9 mouse cellular contexts compared by ENCODE assay signal in the genomic region with DNA sequence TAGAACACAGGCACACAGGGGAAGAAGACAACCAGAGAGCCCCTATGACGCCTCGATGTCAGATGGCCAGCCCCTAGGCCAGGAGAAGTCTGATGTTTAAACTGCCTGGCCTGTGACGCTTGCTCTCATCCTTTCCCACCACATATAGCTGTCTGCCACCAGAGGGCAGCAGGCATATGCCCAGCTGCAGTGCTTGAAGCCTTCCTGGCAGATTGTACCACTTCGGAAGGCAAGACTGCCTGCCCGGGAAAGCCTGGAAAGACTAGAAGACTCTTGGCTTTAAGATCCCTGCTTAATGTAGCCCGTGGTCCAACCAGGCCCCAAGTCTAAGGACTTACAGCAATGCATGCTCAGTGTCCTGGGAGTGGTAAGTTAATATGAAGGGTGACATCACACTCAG. TPM values are rescaled to one million over a fixed set of nuclear protein-coding genes. Genes with fewer than 3 reads are reported as not detected.
DNase-seq lines count a peak whose midpoint lies in the region; ATAC-seq and TF ChIP-seq lines count a peak whose summit lies in the region.
"Had no signal": no experiment of that assay in that cellular context is flagged by ENCODE, and none has a peak within 500 bp of the region (broad histone marks: within the 10 kb centered on the region; RNA-seq: fewer than 3 reads in every experiment).

No protein-coding gene starts in this region.

- no peaks in the 10 kb centered on the region for H3K36me3 ChIP-seq in ES-Bruce4 (ENCODE audit: control insufficient read depth, insufficient read depth, low read length, poor library complexity, severe bottlenecking)
- H3K36me3 ChIP-seq in forebrain, embryonic 15.5 days, result no peaks in the 10 kb centered on the region
- no peaks in the 10 kb centered on the region for H3K36me3 ChIP-seq in thymus, adult 2 months (ENCODE audit: control insufficient read depth, insufficient read depth, low read length)

- H3K9me3 ChIP-seq in ES-Bruce4 (replicated peaks; ENCODE audit: control insufficient read depth, insufficient read depth, low read length, poor library complexity, severe bottlenecking), result no peaks in the 10 kb centered on the region
- no peaks in the 10 kb centered on the region for H3K9me3 ChIP-seq in forebrain, embryonic 15.5 days

- WGBS in forebrain, embryonic 15.5 days, result 8% methylated on average over 6 of the region's 6 CpGs
- 0% methylated on average over 6 of the region's 6 CpGs for WGBS in lung, adult 2 months
- 4% methylated on average over 6 of the region's 6 CpGs for WGBS in olfactory bulb, adult 2 months
- WGBS in thymus, adult 2 months, result 8% methylated on average over 6 of the region's 6 CpGs

- H3K4me3 ChIP-seq in ES-Bruce4 (ENCODE audit: low read depth, low read length), result no peak overlapping the region
- no peak overlapping the region for H3K4me3 ChIP-seq in forebrain, embryonic 15.5 days
- peak overlapping the region; percentile 39 for H3K4me3 ChIP-seq in lung, adult 2 months (replicated peaks; ENCODE audit: extremely low read depth, low read depth, low read length)
- H3K4me3 ChIP-seq in olfactory bulb, adult 2 months (ENCODE audit: insufficient read depth, low read depth, low read length), result no peak overlapping the region
- no peak overlapping the region for H3K4me3 ChIP-seq in thymus, adult 2 months (ENCODE audit: control insufficient read depth, insufficient read depth, low read length)

- ATAC-seq in forebrain, embryonic 15.5 days (replicated peaks), result peak; percentile 80

- H3K9ac ChIP-seq in ES-Bruce4 (ENCODE audit: low read depth, poor library complexity, severe bottlenecking), result no peak overlapping the region
- no peak overlapping the region for H3K9ac ChIP-seq in forebrain, embryonic 15.5 days (replicated peaks)

- H3K27me3 ChIP-seq in ES-Bruce4 (ENCODE audit: control insufficient read depth, insufficient read depth, low read length, poor library complexity, severe bottlenecking), result no peaks in the 10 kb centered on the region
- H3K27me3 ChIP-seq in forebrain, embryonic 15.5 days, result peaks cover 7% of the 10 kb centered on the region; the same call in 1 of the 2 replicates
- H3K27me3 ChIP-seq in thymus, adult 2 months (ENCODE audit: control insufficient read depth, insufficient read depth, low read length), result no peaks in the 10 kb centered on the region; the same call in 1 of the 2 replicates

- peak; percentile 38 for DNase-seq in c-Kit-positive CD71-positive TER-119-positive erythroid progenitor cells, embryonic 14.5 days (ENCODE audit: low spot score)
- peak; percentile 65 for DNase-seq in heart, postnatal 25 days (ENCODE audit: low spot score)
- DNase-seq in layer of hippocampus, adult 18-20 months (ENCODE audit: low spot score in 2 of 2), result peak; percentile 72 to 86
- peak; percentile 79 for DNase-seq in lung, adult 2 months
- DNase-seq in thymus, adult 2 months, result peak; percentile 42

- H3K4me2 ChIP-seq in forebrain, embryonic 15.5 days (replicated peaks), result no peak overlapping the region

- no peak for TF ChIP-seq EP300 in ES-Bruce4 (IDR thresholded peaks at IDR 0.05; ENCODE audit: insufficient read depth, low read depth, low read length)

- TF ChIP-seq CTCF in ES-Bruce4 (IDR thresholded peaks at IDR 0.05; ENCODE audit: low read depth, low read length), result peak; percentile 97
- TF ChIP-seq CTCF in lung, adult 2 months (IDR thresholded peaks at IDR 0.05; ENCODE audit: insufficient read depth, low read length), result peak; percentile 98
- peak; percentile 88 for TF ChIP-seq CTCF in olfactory bulb, adult 2 months (IDR thresholded peaks at IDR 0.05; ENCODE audit: insufficient read depth, low read depth, low read length)
- TF ChIP-seq CTCF in thymus, adult 2 months (IDR thresholded peaks at IDR 0.05; ENCODE audit: borderline replicate concordance, control insufficient read depth, extremely low read depth, insufficient read depth, low read length, poor library complexity), result peak; percentile 87

- no peak overlapping the region for H3K27ac ChIP-seq in ES-Bruce4 (ENCODE audit: insufficient read depth, low read length)
- no peak overlapping the region for H3K27ac ChIP-seq in forebrain, embryonic 15.5 days (replicated peaks)
- no peak overlapping the region for H3K27ac ChIP-seq in olfactory bulb, adult 2 months (ENCODE audit: insufficient read depth, low read depth, low read length)
- no peak overlapping the region for H3K27ac ChIP-seq in thymus, adult 2 months (ENCODE audit: control insufficient read depth, insufficient read depth, low read length)
- H3K27ac ChIP-seq: macrophage had no signal

- intact Hi-C loops in heart, postnatal 25 days (cut with DNase I), result loop anchor here (2.0 to 10.0 kb wide), 3 partner anchors 45 to 587 kb away; no protein-coding TSS in a partner anchor

- no peaks in the 10 kb centered on the region for H3K4me1 ChIP-seq in ES-Bruce4 (ENCODE audit: control insufficient read depth, insufficient read depth, low read length)
- peaks cover 8% of the 10 kb centered on the region; the same call in 1 of the 2 replicates for H3K4me1 ChIP-seq in forebrain, embryonic 15.5 days
- H3K4me1 ChIP-seq in lung, adult 2 months (ENCODE audit: control insufficient read depth, insufficient read depth, low read length), result peaks cover 4% of the 10 kb centered on the region; the same call in 1 of the 2 replicates
- H3K4me1 ChIP-seq in olfactory bulb, adult 2 months (ENCODE audit: control insufficient read depth, insufficient read depth, low read length), result peaks cover 7% of the 10 kb centered on the region
- H3K4me1 ChIP-seq in thymus, adult 2 months (replicated peaks; ENCODE audit: control insufficient read depth, insufficient read depth, low read length), result no peaks in the 10 kb centered on the region

- TF ChIP-seq POLR2A in ES-Bruce4 (IDR thresholded peaks at IDR 0.05; ENCODE audit: insufficient read depth, low read length), result no peak
- TF ChIP-seq POLR2A in lung, adult 2 months (IDR thresholded peaks at IDR 0.05; ENCODE audit: borderline replicate concordance, extremely low read depth, low read depth, low read length), result peak; percentile 14; the same call in 1 of the 2 replicates
- TF ChIP-seq POLR2A in olfactory bulb, adult 2 months (IDR thresholded peaks at IDR 0.05; ENCODE audit: insufficient read depth, low read depth, low read length), result no peak
- TF ChIP-seq POLR2A in thymus, adult 2 months (IDR thresholded peaks at IDR 0.05; ENCODE audit: control insufficient read depth, extremely low read depth, insufficient read depth, low read length, poor library complexity), result no peak

RNA-seq across cellular contexts. Expression of a gene that starts 4.4 kb away (rescaled TPM):
- 0.58 and 0.93 TPM in 2 replicates for polyA plus RNA-seq in ES-Bruce4 (2011; ENCODE audit: insufficient read depth, insufficient read length, low read depth, missing spikeins)
- polyA plus RNA-seq in forebrain, embryonic 15.5 days (2015; fragmentation: Nextera tagmentation; extraction: Ambion mirVana), result 0.74 and 0.99 TPM in 2 replicates
- under 1 TPM; 0.34 TPM for total RNA-seq in heart, postnatal 25 days (2021)
- 1 to 10 TPM; 1.1 to 1.5 TPM for total RNA-seq in layer of hippocampus, adult 18-20 months (2021)
- 1.3 and 1.5 TPM in 2 replicates for polyA plus RNA-seq in lung, adult 2 months (2012; rRNA removed)
- polyA plus RNA-seq in olfactory bulb, adult 2 months (2012; ENCODE audit: insufficient read depth, insufficient read length, low replicate concordance, missing spikeins), result not detected in 2 replicates
- polyA plus RNA-seq in thymus, adult 2 months (2012; rRNA removed), result 0.32 and 0.35 TPM in 2 replicates

RNA-seq across cellular contexts. Expression of a gene that starts 47.8 kb away (rescaled TPM):
- polyA plus RNA-seq in ES-Bruce4 (2011; ENCODE audit: insufficient read depth, insufficient read length, low read depth, missing spikeins), result 752 and 769 TPM in 2 replicates
- 417 and 426 TPM in 2 replicates for polyA plus RNA-seq in forebrain, embryonic 15.5 days (2015; fragmentation: Nextera tagmentation; extraction: Ambion mirVana)
- total RNA-seq in heart, postnatal 25 days (2021), result 100 to 1,000 TPM; 233 to 243 TPM
- 100 to 1,000 TPM; 183 to 197 TPM for total RNA-seq in layer of hippocampus, adult 18-20 months (2021)
- polyA plus RNA-seq in lung, adult 2 months (2012; rRNA removed), result 46.2 and 80.1 TPM in 2 replicates
- polyA plus RNA-seq in olfactory bulb, adult 2 months (2012; ENCODE audit: insufficient read depth, insufficient read length, low replicate concordance, missing spikeins), result not detected in 2 replicates
- 13.9 and 15.6 TPM in 2 replicates for polyA plus RNA-seq in thymus, adult 2 months (2012; rRNA removed)
